Mouse (Mus musculus): ENCODE measurements at regions not wholly inside any gene's neighbourhood (a gene's known extent, or its start where the extent isn't known, plus 50 kb on each side); places are given as distances from the start of the nearest gene placed in this dataset.

DNA sequence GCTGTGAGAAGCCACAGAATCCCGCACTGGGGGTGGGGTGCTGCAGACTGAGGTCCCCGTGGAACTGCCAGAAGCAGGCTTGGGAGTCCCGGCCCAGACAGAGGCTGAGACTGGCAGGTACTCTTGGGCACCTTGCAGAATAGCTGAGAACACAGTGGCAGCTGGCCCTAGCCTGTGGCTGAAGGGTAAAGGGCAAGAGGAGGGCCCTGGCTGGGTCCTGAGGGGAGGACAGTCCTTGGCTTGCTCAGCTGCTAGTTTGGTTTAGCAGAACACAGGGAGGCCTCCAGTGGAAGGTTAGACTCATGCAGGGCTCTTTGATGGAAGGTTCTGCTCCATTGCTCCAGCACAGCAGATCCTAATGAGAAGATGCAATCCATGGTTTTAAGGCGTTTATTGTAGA, 190.4 kb downstream of the Tle1 start:
- TF ChIP-seq CTCF (IDR thresholded peaks at IDR 0.05; ENCODE audit: control insufficient read depth, insufficient read depth, insufficient read length) (no peak), MAX (IDR thresholded peaks at IDR 0.05) (no peak), USF1 (IDR thresholded peaks at IDR 0.05; ENCODE audit: low read depth) (no peak), FOSL1 (IDR thresholded peaks at IDR 0.05; ENCODE audit: insufficient read depth, low read length, poor library complexity, severe bottlenecking) (no peak)
